Mouse (Mus musculus) heart, adult 2 months (tissue): ENCODE data around the gene Zcchc7.

Source experiments
- EP300 ChIP-seq: fragments of 200-500 bp; IDR thresholded peaks from 2 replicates; pipeline ENCODE4 v1.6.1; 2011; ENCODE audit warnings: low read depth, low read length, control low read depth; ENCODE audit not compliant: insufficient read depth
- POLR2A ChIP-seq: fragments of 200-500 bp; IDR thresholded peaks from 2 replicates; pipeline ENCODE4 v1.6.1; 2011; ENCODE audit warnings: mild to moderate bottlenecking, low read depth, low read length, control low read depth; ENCODE audit not compliant: insufficient read depth

DNA sequence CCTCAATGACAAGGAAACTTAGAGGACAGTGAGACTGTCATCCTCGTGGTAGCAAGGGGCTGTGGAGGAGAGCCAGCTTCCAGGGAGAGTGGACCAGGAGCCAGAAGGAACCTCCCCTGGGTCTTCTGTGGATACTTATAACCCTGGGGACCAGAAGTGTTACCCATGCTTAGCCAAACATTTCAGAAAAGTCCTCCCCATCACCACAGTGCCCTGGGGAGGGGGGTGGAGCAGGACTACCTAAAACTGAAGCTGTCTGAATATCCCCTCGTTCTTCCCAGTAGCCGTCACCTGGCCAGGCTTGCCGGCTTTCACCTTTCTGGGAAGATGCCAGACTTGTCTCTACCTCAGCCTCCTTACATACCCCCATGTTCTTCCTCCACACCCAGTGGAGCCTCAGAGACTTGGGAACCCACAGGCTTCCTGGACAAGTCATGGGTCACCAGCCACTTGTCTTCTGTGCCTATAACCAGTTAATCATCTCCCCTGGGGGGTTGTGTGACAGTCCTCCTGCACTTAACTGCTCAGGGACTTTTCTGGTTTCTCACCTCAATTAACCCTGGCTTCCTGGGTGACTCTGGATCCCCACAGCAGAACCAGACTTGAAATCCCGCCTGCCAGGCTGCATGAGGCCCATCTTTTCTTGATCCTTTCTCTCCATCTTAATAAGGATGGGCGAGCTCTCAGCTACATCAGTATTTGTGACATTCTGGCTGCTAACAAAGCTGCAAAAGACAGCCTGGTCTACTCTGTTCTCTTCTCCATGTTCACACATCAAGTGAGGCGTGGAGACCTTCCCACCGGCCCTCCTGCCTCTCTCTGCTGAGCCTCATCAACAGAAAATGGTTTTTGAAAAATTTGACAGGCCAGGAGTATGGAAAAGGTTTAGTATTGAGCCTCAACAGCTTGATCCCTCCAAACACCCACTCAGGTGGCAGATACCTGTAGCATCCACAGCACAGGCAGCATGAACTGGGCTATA lies 183.0 kb downstream of the Zcchc7 start:
- TF ChIP-seq POLR2A (no peak), EP300 (no peak)
